Mouse (Mus musculus) erythroblast, embryonic 14.5 days (primary cell): Measurements from ENCODE around the gene Rplp0. TPM values are rescaled to one million over a fixed set of nuclear protein-coding genes. Genes with fewer than 3 reads are reported as not detected.

Source experiments
- H3K27me3 ChIP-seq: 2 replicates; pipeline ENCODE4 v1.6.1; 2012; ENCODE audit warnings: inconsistent platforms; ENCODE audit not compliant: control insufficient read depth
- H3K36me3 ChIP-seq: 2 replicates; pipeline ENCODE4 v1.6.1; 2012; ENCODE audit warnings: mild to moderate bottlenecking, inconsistent platforms; ENCODE audit not compliant: control insufficient read depth
- H3K4me1 ChIP-seq: 2 replicates; pipeline ENCODE4 v1.6.1; 2012; ENCODE audit warnings: inconsistent platforms; ENCODE audit not compliant: control insufficient read depth
- H3K4me3 ChIP-seq: replicated peaks from 2 replicates; pipeline ENCODE3; 2012; ENCODE audit warnings: moderate library complexity, mild to moderate bottlenecking, inconsistent platforms
- H3K9me3 ChIP-seq: 2 replicates; pipeline ENCODE4 v1.6.1; 2012; ENCODE audit warnings: low read length, inconsistent platforms, mixed read lengths; ENCODE audit not compliant: control insufficient read depth
- GATA1 ChIP-seq: IDR thresholded peaks from 2 replicates; pipeline ENCODE4 v1.6.1; 2012; ENCODE audit warnings: low read length, inconsistent platforms, mixed read lengths
- TAL1 ChIP-seq: IDR thresholded peaks from 3 replicates; pipeline ENCODE4 v1.6.1; 2012; ENCODE audit warnings: low read length, inconsistent platforms, mixed read lengths
- polyA plus RNA-seq: library from polyadenylated mRNA; stranded (reverse); fragments of >175 nt; gene quantifications from 2 replicates; pipeline ENCODE4 v1.2.3, GENCODE M21; 2012

The Rplp0 gene
- polyA plus RNA-seq, 1 experiment: 550 TPM

- Histone ChIP-seq H3K4me1 (peaks cover 36% of the 10 kb centered on the region), H3K9me3 (no peaks in the 10 kb centered on the region), H3K27me3 (no peaks in the 10 kb centered on the region), H3K4me3 (no peak overlapping the region), H3K36me3 (no peaks in the 10 kb centered on the region)
- no peak for TF ChIP-seq TAL1
- TF ChIP-seq GATA1: no peak
Measured at GRCm38 (mm10) chr5:115525416-115525815, 33.9 kb upstream of the Rplp0 start.

DNA sequence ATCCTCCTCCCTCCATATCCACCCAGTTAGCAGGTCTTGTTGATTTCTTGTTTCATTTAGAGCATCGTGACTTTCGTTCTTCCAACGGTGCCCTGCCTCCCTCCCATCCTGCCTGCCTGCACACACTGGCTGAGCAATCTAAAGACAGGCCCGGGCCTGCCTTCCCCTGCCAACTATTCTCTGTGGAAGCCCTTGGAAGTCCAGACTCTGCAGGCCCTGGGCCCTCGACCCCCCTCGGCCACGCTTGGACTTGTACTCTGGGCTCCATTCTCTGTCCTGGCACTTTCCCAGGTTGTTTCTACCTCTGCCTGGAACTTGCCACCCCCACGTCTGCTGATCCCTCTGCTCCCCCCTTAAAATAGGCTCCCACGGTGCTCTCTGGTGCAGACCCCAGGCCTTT is 33.3 kb upstream of the Rplp0 start:
- Histone ChIP-seq H3K36me3 (no peaks in the 10 kb centered on the region), H3K9me3 (no peaks in the 10 kb centered on the region), H3K4me3 (no peak overlapping the region), H3K27me3 (no peaks in the 10 kb centered on the region), H3K4me1 (peaks cover 36% of the 10 kb centered on the region)
- TF ChIP-seq GATA1: no peak
- TF ChIP-seq TAL1: no peak

DNA sequence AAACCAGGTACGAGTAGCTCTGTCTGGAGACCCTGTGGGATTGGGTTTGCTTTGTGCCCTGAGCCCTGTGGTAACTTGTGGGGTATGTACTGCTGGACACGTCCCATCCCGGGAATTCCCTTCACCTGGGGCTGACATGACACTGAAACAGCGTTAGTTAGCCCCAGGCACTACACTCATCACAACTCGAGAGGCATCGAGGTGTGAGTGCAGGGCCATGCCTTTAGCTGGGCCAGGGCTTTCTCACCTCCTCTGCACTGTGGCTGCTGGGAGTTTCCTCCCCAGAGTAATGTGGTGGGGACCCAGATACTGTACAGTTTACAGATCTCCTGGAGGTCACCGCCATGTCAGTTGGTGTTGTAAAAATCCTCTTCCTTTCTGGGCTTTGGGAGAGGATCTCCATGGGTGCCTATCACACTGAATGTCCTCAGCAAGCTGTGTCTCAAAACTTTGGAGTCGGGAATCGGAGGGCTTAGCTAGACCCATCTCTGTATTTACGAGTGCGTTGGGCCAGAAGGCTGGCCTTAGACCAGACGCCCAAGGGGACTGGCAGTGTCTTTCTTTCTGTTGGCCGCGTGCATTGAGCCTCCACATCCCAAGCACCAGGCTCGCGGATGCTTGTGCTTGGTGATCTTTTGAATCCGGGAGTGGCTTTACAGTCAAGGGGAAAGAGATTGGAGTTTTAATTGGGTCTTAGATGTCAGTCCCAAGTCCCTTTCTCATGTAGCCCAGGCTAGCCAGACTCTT is 32.6 kb upstream of the Rplp0 start:
- Histone ChIP-seq H3K36me3 (no peaks in the 10 kb centered on the region), H3K9me3 (no peaks in the 10 kb centered on the region), H3K4me3 (no peak overlapping the region), H3K4me1 (peaks cover 36% of the 10 kb centered on the region), H3K27me3 (no peaks in the 10 kb centered on the region)
- TF ChIP-seq GATA1 (no peak), TAL1 (no peak)

DNA sequence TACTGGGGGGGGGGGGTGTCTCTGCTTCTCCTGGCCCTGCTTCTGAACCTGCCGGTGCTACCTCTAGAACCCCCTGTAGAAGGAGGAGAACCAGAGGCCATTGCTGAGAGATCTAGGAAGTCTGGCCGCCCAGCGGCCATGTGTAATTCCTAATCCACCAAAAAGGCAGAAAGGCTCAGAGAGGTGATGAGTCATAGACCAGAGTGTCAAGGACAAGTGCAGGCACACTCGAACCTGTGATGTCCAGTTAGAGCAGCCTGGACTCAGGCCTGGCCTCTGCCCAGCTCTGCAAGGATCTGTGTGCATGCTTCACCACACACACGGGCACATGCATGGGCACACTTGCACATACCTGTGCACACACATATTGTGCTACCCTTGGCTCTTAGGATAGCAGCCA is 31.1 kb upstream of the Rplp0 start:
- Histone ChIP-seq H3K4me3 (no peak overlapping the region), H3K9me3 (no peaks in the 10 kb centered on the region), H3K36me3 (no peaks in the 10 kb centered on the region), H3K27me3 (no peaks in the 10 kb centered on the region), H3K4me1 (peaks cover 37% of the 10 kb centered on the region)
- TF ChIP-seq TAL1: no peak
- no peak for TF ChIP-seq GATA1

- H3K4me3 ChIP-seq: no peak overlapping the region
- TF ChIP-seq TAL1: no peak
- no peak for TF ChIP-seq GATA1
- H3K4me1 ChIP-seq: peaks cover 44% of the 10 kb centered on the region
- H3K27me3 ChIP-seq: peaks cover 2% of the 10 kb centered on the region; the same call in 1 of the 2 replicates
- H3K36me3 ChIP-seq: no peaks in the 10 kb centered on the region
- H3K9me3 ChIP-seq: no peaks in the 10 kb centered on the region
Measured at GRCm38 (mm10) chr5:115529364-115529741, 29.9 kb upstream of the Rplp0 start.

DNA sequence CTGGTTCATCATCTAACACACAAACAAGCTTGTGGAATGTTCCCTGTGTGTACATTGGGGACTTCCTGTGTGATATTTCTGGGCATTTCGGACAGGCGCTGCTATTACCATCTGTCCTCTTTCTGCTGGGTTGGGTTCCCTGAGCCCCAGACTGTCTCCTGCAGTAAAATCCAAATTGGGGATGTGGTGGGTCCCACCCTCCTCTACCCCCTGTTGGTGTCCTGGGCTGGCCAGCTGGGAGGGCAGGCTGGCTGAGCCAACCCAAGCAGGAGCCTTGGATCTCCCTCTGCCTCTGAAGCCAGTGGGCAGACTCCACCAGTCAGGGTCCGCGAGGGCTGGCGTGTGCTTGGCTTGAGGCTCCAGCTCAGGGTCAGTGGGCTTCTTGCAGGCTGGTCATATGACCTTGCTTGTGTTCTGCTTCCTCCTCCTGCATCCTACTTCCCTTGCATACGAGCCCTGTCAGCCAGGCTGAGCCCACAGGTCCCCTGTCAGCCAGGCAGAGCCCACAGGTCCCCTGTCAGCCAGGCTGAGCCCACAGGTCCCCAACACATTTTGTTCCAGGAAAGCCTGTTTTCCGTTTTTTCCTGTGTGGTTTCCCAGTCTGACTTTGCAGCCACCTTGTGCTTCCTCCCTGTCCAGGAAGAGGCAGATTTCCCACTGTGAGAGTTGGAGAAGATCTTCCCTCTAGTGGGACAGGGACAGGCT is 29.4 kb upstream of the Rplp0 start:
- Histone ChIP-seq H3K27me3 (peaks cover 8% of the 10 kb centered on the region), H3K9me3 (no peaks in the 10 kb centered on the region), H3K4me1 (peaks cover 50% of the 10 kb centered on the region), H3K36me3 (no peaks in the 10 kb centered on the region), H3K4me3 (no peak overlapping the region)
- TF ChIP-seq TAL1 (no peak), GATA1 (no peak)

GRCm38 (mm10) chr5:115530447-115530809 is 28.8 kb upstream of the Rplp0 start:
- H3K4me1 ChIP-seq: peaks cover 52% of the 10 kb centered on the region
- no peak for TF ChIP-seq GATA1
- TF ChIP-seq TAL1: no peak
- no peak overlapping the region for H3K4me3 ChIP-seq
- no peaks in the 10 kb centered on the region for H3K9me3 ChIP-seq
- H3K36me3 ChIP-seq: no peaks in the 10 kb centered on the region
- peaks cover 13% of the 10 kb centered on the region for H3K27me3 ChIP-seq

DNA sequence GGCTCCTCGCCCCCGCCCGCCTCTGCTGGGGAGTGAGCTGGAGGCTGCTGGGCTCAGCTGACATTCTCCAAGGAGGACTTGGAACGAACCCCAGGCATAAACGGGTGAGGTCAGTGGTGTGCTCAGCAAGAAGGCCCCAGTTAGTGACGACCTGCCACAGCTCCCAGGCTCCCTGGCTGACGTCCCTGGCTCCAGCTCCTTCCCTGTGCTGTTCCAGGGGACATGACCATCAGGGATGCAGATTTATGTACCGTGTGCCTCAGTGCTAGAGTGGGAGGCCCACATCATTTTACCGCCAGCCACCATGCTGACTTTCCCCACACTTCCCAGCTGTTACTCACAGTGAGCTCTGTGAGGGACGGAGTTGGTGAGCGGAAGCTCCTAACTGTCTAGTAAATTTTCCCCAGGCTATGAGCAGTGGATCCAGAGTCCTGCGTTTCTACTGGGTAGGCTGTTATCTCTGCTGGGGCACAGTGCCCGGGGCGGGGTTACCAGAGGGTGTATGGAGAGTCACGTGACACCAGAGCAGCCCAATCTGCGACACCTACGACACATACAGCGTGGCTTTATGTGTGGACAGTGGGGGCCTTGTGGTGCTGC is 27.5 kb upstream of the Rplp0 start:
- Histone ChIP-seq H3K4me3 (peak overlapping the region; percentile 48), H3K4me1 (peaks cover 55% of the 10 kb centered on the region)

DNA sequence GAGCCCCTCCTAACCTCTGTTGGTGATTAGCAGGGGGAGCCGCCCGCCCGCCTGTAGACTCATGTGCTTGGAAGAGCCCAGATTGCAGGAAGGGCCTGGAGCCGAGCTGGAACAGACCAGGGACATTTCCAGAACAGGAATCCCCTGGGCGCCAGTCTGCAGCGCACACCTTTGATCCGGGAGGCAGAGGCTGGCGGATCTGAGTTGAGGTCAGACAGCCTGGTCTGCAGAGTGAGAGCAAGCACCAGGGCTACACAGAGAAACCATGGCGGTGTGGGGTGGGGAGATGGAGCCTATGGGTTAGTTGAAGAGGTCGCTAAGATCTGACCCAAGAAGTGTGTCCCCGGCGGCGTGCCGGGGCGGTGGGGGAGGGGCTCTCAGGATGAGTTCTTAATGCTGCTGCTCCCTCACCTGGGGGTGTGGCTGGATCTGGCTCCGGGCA is 25.0 kb upstream of the Rplp0 start:
- peaks cover 66% of the 10 kb centered on the region for H3K4me1 ChIP-seq
- peaks cover 17% of the 10 kb centered on the region for H3K27me3 ChIP-seq
- H3K4me3 ChIP-seq: no peak overlapping the region
- H3K9me3 ChIP-seq: no peaks in the 10 kb centered on the region
- TF ChIP-seq GATA1: no peak
- TF ChIP-seq TAL1: no peak
- no peaks in the 10 kb centered on the region for H3K36me3 ChIP-seq

More for the DNA sequence above, 27.5 kb upstream of the Rplp0 start:
- H3K27me3 ChIP-seq: peaks cover 17% of the 10 kb centered on the region
- no peaks in the 10 kb centered on the region for H3K9me3 ChIP-seq
- TF ChIP-seq TAL1: no peak
- TF ChIP-seq GATA1: peak; percentile 94
- no peaks in the 10 kb centered on the region for H3K36me3 ChIP-seq

GRCm38 (mm10) chr5:115534856-115535255 is 24.4 kb upstream of the Rplp0 start:
- peaks cover 64% of the 10 kb centered on the region for H3K4me1 ChIP-seq

More at GRCm38 (mm10) chr5:115534856-115535255, 24.4 kb upstream of the Rplp0 start:
- no peaks in the 10 kb centered on the region for H3K9me3 ChIP-seq
- H3K27me3 ChIP-seq: peaks cover 17% of the 10 kb centered on the region
- no peaks in the 10 kb centered on the region for H3K36me3 ChIP-seq
- TF ChIP-seq TAL1: no peak
- TF ChIP-seq GATA1: no peak
- no peak overlapping the region for H3K4me3 ChIP-seq
